Mouse (Mus musculus) liver, embryonic 14.5 days (tissue): Measurements from ENCODE around the gene Kri1. TPM values are rescaled to one million over a fixed set of nuclear protein-coding genes. Genes with fewer than 3 reads are reported as not detected.
A peak's percentile ranks its signal among the peaks of the same experiment; 100 is the strongest.

Source experiments
- ATAC-seq: fragments of 200-750 bp; cut with Nextera tagmentation; 2 replicates; pipeline ENCODE4 v1.8.0; 2017; ENCODE audit warnings: moderate number of reproducible peaks, mild to moderate bottlenecking, moderate library complexity; ENCODE audit not compliant: insufficient read depth
- DNase-seq, 3 experiments: peaks; one replicate each; pipeline ENCODE4 v3.0.0-alpha.2; 2012 to 2013; ENCODE audit warnings: low read depth in 3 of 3, low spot score in 3 of 3
- H3K27ac ChIP-seq: fragments of 300-500 bp; sonication (generic); 2 replicates; pipeline ENCODE4 v1.5.1; 2014; ENCODE audit warnings: moderate library complexity, mild to moderate bottlenecking, control low read depth, inconsistent platforms
- H3K27me3 ChIP-seq: fragments of 300-500 bp; sonication (generic); 2 replicates; pipeline ENCODE4 v1.6.1; 2014; ENCODE audit warnings: mild to moderate bottlenecking, low read length, moderate library complexity; ENCODE audit not compliant: control insufficient read depth, insufficient read depth
- H3K36me3 ChIP-seq: fragments of 300-500 bp; sonication (generic); replicated peaks from 2 replicates; pipeline ENCODE4 v1.6.1; 2014; ENCODE audit warnings: low read depth; ENCODE audit not compliant: control insufficient read depth, insufficient read depth
- H3K4me1 ChIP-seq, 2 experiments: fragments of 200-500 bp in 1 of 2; fragments of 300-500 bp in 1 of 2; sonication (generic) in 1 of 2; replicated peaks; 2 replicates each; pipeline ENCODE4 v1.6.1; 2012 to 2014; ENCODE audit warnings: antibody characterized with exemption in 1 of 2, inconsistent platforms in 1 of 2, low read length in 1 of 2; ENCODE audit not compliant: control insufficient read depth in 2 of 2, insufficient read depth in 2 of 2
- H3K4me2 ChIP-seq: fragments of 300-500 bp; sonication (generic); 2 replicates; pipeline ENCODE4 v1.6.1; 2014; ENCODE audit warnings: low read depth, mild to moderate bottlenecking, control low read depth, moderate library complexity
- H3K4me3 ChIP-seq, 2 experiments: fragments of 200-500 bp in 1 of 2; fragments of 300-500 bp in 1 of 2; sonication (generic) in 1 of 2; 2 replicates each; pipeline ENCODE4 v1.5.1; 2012 to 2014; ENCODE audit warnings: low read depth in 2 of 2, low read length in 2 of 2, mild to moderate bottlenecking in 2 of 2, control low read depth in 1 of 2, inconsistent platforms in 1 of 2, moderate library complexity in 1 of 2; ENCODE audit not compliant: insufficient read depth in 1 of 2
- H3K9ac ChIP-seq: fragments of 300-500 bp; sonication (generic); replicated peaks from 2 replicates; pipeline ENCODE4 v1.6.1; 2014; ENCODE audit warnings: mild to moderate bottlenecking, control low read depth, moderate library complexity
- H3K9me3 ChIP-seq: fragments of 300-500 bp; sonication (generic); 2 replicates; pipeline ENCODE4 v1.6.1; 2016; ENCODE audit warnings: low read length, mixed read lengths; ENCODE audit not compliant: control insufficient read depth
- CTCF ChIP-seq: IDR thresholded peaks from 2 replicates; pipeline ENCODE4 v1.5.1; 2016; ENCODE audit warnings: antibody characterized with exemption, low read depth, control low read depth
- EP300 ChIP-seq: IDR thresholded peaks from 2 replicates; pipeline ENCODE4 v1.6.1; 2016; ENCODE audit warnings: antibody characterized with exemption, low read depth
- WGBS: fragments of 180-500 bp; shearing (Covaris S2); extraction: QIAGEN DNeasy Blood & Tissue Kit; methylation state at CpG from one replicate; pipeline ENCODE4 v1.1.7; 2014; ENCODE audit not compliant: insufficient replicate concordance; 5-methylcytosine and 5-hydroxymethylcytosine counted together
- polyA plus RNA-seq, 2 experiments: library from polyadenylated mRNA; depleted of rRNA in 1 of 2; stranded (reverse) in 1 of 2; unstranded in 1 of 2; fragments of >200 nt; fragmentation: Nextera tagmentation in 1 of 2; extraction: Ambion mirVana in 1 of 2; gene quantifications; 2 replicates each; pipeline versions ENCODE4 v1.2.1 to v1.2.3; 2012 to 2014

Gene Kri1
- polyA plus RNA-seq, 2 experiments, result 3.9 to 21.9 TPM

DNA sequence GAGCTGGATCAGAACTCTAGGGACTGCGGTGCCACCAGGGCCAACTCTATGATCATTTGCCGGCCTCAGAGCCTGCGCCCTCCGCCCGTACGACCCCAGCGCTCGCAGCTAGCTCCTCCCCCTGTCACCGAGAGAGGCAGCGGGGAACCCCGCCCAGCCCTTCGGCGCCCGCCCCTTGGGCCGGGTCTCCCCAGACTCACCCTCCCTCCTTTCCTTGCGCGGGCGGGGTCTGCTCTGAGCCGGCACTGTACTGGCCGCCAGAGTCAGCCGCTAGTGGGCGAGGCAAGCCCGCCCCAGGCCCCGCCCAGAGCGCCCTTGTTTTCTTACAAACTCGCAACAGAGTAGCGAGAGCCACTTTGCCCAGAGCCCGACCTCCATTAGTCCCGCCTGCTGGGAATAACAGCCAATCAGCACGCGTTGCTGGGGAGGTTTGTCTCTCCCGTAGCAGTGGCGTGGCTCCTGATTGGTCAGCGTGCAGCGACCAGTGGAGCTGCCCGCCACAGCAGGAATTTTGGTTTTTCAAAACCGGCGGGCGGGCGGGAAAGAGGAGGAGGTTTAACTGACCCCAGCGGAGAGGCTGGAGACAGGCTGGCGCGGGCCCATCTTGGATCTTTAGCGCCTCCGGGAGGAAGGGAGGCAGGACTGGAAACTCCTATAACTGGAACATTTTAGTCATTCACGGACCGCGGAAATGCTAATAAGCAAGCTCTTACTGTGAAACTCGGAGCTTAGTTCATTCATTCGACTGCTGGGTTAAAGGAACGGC is 3.4 kb upstream of the Kri1 start, which contains the start of gene Cdkn2d:
Gene Cdkn2d, minus strand, starts transcription at position 386 of the 766 bp plus-strand sequence.
- Histone ChIP-seq H3K4me2 (peak within 1 kb of the TSS; percentile 80), H3K4me1 (peaks cover 26 to 27% of the 10 kb centered on the region in 2 experiments), H3K27me3 (no peaks in the 10 kb centered on the region), H3K9me3 (no peaks in the 10 kb centered on the region), H3K27ac (peak within 1 kb of the TSS; percentile 99), H3K36me3 (peaks cover 12% of the 10 kb centered on the region), H3K9ac (peak within 1 kb of the TSS; percentile 98), H3K4me3 (peak within 1 kb of the TSS; percentile 92)
- peak; percentile 63 for TF ChIP-seq CTCF
- peak; percentile 58 for TF ChIP-seq EP300
- ATAC-seq (peak; percentile 84), DNase-seq (peak; percentile 100)
- under 1% methylated on average over 47 of the region's 51 CpGs for WGBS

DNA sequence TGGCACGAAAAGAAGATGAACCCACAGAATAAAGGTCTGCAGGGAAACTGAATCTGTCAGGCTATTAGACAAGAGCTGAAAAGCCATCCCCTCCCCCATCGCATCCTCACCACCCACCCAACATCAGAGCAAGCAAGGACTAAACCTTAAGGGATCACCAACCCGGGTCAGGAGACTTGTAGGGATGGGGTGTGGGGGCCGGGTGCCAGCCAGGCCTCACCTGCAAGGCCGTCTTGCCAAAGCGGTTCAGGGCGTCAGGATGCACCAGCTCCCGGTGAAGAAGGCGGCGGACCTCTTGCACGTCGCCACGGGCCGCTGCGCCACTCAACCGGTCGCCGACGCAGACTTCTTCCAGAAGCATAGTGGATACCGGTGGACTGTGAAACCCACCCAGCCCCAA is 2.8 kb upstream of the Kri1 start:
- Histone ChIP-seq H3K9ac (peak overlapping the region; percentile 96), H3K9me3 (no peaks in the 10 kb centered on the region), H3K4me1 (peaks cover 26 to 27% of the 10 kb centered on the region in 2 experiments), H3K4me2 (peak overlapping the region; percentile 80), H3K27ac (peak overlapping the region; percentile 87), H3K4me3 (peak overlapping the region; percentile 92), H3K27me3 (no peaks in the 10 kb centered on the region), H3K36me3 (peaks cover 13% of the 10 kb centered on the region)
- DNase-seq (no peak), ATAC-seq (peak; percentile 4)
- under 1% methylated on average over 20 of the region's 20 CpGs for WGBS
- no peak for TF ChIP-seq EP300
- no peak for TF ChIP-seq CTCF

DNA sequence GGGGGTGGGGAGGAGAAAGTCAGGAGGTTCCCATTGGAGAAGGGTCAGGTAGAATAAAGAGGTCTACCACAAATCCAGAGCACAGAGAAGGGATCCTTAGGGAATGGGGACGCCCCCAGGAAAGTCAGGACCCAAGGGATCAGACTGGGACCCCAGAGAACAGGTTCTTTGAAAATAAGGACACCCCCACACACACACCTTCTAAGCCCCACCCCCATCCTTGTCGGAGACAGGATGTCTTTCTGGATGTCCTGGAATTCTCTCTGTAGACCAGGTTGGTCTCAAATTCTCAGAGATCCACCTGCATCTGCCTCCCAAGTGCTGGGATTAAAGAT is 1.5 kb upstream of the Kri1 start:
- Histone ChIP-seq H3K4me1 (peaks cover 27% of the 10 kb centered on the region in 2 experiments), H3K4me2 (peak overlapping the region; percentile 80), H3K4me3 (peak overlapping the region; percentile 92), H3K9me3 (no peaks in the 10 kb centered on the region), H3K36me3 (peaks cover 25% of the 10 kb centered on the region), H3K27ac (peak overlapping the region; percentile 87), H3K9ac (peak overlapping the region; percentile 96), H3K27me3 (no peaks in the 10 kb centered on the region)
- TF ChIP-seq EP300, result no peak
- TF ChIP-seq CTCF, result no peak
- no peak for DNase-seq
- ATAC-seq, result no peak
- WGBS, result 59% methylated on average over 2 of the region's 2 CpGs

DNA sequence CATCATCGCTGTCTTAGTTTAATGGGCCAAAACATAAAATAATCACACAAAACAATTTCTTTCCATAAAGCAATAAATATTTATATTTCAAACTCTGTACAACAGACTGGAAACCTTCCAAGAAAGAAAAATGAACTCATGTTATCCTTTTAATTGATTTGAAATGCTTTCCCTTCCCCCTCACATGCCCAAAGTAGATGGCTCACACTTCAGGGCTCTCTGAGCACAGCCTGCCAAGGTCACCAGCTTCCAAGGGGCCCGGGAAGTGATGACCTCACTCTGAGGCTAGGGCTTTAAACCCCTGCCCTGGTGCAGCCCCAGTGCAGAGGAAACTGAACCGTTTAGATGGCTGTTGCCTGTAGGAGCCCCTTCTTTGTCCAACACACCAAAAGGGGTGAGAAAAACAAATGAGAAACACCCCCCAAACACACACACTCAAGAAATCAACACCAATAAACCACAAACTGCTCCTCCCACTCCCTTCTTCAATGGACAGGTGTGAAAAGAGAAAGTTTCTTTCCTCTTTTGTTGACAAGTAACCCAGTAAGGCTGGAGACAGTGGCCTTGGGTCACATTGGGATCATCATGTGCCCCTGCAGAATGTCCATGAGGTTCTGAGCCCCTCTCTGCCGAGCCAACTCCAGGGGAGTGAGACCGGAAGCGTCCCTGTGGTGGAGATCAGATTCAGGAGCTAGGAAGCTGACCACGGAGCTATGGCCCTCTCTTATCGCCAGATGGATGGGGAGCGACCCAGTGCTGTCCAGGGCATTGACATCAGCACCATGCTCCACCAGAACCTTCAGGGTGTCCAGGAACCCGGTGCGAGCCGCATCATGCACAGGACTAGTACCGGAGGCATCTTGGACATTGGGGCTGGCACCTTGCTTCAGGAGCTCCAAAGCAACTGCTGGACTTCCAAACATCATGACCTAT is 901 bp upstream of the Kri1 start:
- H3K9ac ChIP-seq, result peak overlapping the region; percentile 96
- ATAC-seq, result no peak
- H3K9me3 ChIP-seq, result no peaks in the 10 kb centered on the region
- H3K27me3 ChIP-seq, result no peaks in the 10 kb centered on the region
- H3K4me1 ChIP-seq, result peaks cover 27% of the 10 kb centered on the region in 2 experiments
- H3K27ac ChIP-seq, result peak overlapping the region; percentile 87
- WGBS, result 49% methylated on average over 13 of the region's 13 CpGs
- no peak for DNase-seq
- H3K4me3 ChIP-seq, result peak overlapping the region; percentile 92
- H3K36me3 ChIP-seq, result peaks cover 29% of the 10 kb centered on the region
- H3K4me2 ChIP-seq, result peak overlapping the region; percentile 80
- TF ChIP-seq CTCF (no peak), EP300 (no peak)

DNA sequence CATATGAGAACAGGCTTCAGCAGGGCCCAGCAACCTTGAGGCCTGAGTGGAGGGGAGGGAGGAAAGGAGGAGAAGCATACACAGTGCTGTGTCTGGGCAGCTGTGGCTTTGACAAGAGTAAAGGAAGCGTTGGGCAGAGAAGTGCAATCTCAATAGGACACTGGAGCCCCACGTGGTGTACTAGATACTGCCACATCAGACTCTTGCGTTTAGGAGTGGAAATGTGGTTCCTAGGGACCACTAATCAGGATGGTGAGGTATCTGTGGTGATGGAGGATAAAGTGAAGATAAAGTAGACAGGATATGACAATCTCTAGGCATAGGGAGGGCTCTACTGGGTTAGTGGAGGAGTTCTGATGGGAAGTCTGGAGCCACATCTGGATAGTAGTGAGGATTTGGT is 1.0 kb downstream of the Kri1 start:
- Histone ChIP-seq H3K9me3 (no peaks in the 10 kb centered on the region), H3K4me1 (peaks cover 23 to 24% of the 10 kb centered on the region in 2 experiments), H3K4me3 (peak overlapping the region; percentile 89 to 92), H3K9ac (peak overlapping the region; percentile 89), H3K36me3 (peaks cover 40% of the 10 kb centered on the region), H3K27ac (peak overlapping the region; percentile 79), H3K27me3 (no peaks in the 10 kb centered on the region), H3K4me2 (peak overlapping the region; percentile 80)
- TF ChIP-seq CTCF, result no peak
- TF ChIP-seq EP300, result no peak
- WGBS, result 5% methylated on average over 3 of the region's 3 CpGs
- DNase-seq (no peak), ATAC-seq (no peak)
